Mouse (Mus musculus) heart, postnatal 0 days (tissue): ENCODE measurements at regions not wholly inside any gene's neighbourhood (a gene's known extent, or its start where the extent isn't known, plus 50 kb on each side); places are given as distances from the start of the nearest gene placed in this dataset.

Experiments
- CTCF ChIP-seq: IDR thresholded peaks from 2 replicates; pipeline ENCODE4 v1.5.1; 2016; ENCODE audit warnings: antibody characterized with exemption, control low read depth, low read depth
- EP300 ChIP-seq: IDR thresholded peaks from 2 replicates; pipeline ENCODE4 v1.6.1; 2016; ENCODE audit warnings: antibody characterized with exemption, low read depth

GRCm38 (mm10) chr4:105961686-105962360 is 172.2 kb downstream of the Gm12728 start:
- TF ChIP-seq CTCF (no peak), EP300 (no peak)
